Mouse (Mus musculus) macrophage (primary cell): ENCODE data around the gene Fscn2. TPM values are rescaled to one million over a fixed set of nuclear protein-coding genes. Genes with fewer than 3 reads are reported as not detected.
"Not testable (repeated sequence)": the region's sequence is repeated elsewhere in the genome, so short reads cannot be mapped to it uniquely, and the experiment has no call there.

Experiments used
- H3K27ac ChIP-seq: fragments of 350-480 bp; formaldehyde crosslinking; 2 replicates; pipeline ENCODE4 v1.9.0; 2021
- H3K36me3 ChIP-seq: fragments of 350-480 bp; formaldehyde crosslinking; 2 replicates; pipeline ENCODE4 v1.9.0; 2021; ENCODE audit errors: inconsistent target
- H3K4me3 ChIP-seq: fragments of 350-480 bp; formaldehyde crosslinking; 2 replicates; pipeline ENCODE4 v1.9.0; 2021; ENCODE audit errors: inconsistent target
- H3K79me2 ChIP-seq: fragments of 350-480 bp; formaldehyde crosslinking; 2 replicates; pipeline ENCODE4 v1.9.0; 2021; ENCODE audit errors: inconsistent target
- WGBS: methylation state at CpG from one replicate; pipeline ENCODE4 v1.1.7; 2026; ENCODE audit warnings: inconsistent platforms; ENCODE audit not compliant: missing documents; 5-methylcytosine and 5-hydroxymethylcytosine counted together
- polyA plus RNA-seq: library from polyadenylated mRNA; stranded (reverse); fragments of 250-400 nt; gene quantifications from 3 replicates; pipeline ENCODE4 v1.2.4, GENCODE M21; 2018; ENCODE audit warnings: inconsistent platforms

Gene Fscn2
- polyA plus RNA-seq, 1 experiment from 2014 or later = not detected

GRCm38 (mm10) chr11:120386632-120387031 lies 25.3 kb downstream of the Fscn2 start:
- WGBS = 95% methylated on average over 6 of the region's 6 CpGs
- Histone ChIP-seq H3K79me2 (peaks cover 4% of the 10 kb centered on the region; the same call in 1 of the 2 replicates), H3K27ac (no peak overlapping the region), H3K4me3 (no peak overlapping the region), H3K36me3 (peaks cover 62% of the 10 kb centered on the region)

DNA sequence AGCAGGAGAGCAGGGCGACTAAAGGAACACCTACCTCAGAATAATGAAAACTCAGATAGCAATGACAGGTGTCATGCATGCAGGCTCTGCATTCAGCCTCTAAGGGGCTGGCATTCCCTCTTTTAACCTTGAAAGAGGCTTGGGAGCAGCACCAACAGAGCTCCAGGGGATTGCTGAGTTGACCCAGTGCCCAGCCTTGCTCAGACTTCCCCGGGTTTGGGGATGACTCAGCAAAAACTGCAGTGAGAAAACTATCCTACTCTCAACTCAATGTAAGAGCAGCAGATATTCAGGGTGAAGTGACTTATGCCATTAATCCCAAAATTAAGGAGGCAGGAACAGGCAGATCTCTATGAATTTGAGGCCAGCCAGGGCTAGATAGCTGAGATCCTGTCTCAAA lies 25.8 kb downstream of the Fscn2 start:
- Histone ChIP-seq H3K79me2 (peaks cover 9% of the 10 kb centered on the region; the same call in 1 of the 2 replicates), H3K27ac (no peak overlapping the region), H3K4me3 (no peak overlapping the region), H3K36me3 (peaks cover 62% of the 10 kb centered on the region)
- 54% methylated on average over 2 of the region's 2 CpGs for WGBS

DNA sequence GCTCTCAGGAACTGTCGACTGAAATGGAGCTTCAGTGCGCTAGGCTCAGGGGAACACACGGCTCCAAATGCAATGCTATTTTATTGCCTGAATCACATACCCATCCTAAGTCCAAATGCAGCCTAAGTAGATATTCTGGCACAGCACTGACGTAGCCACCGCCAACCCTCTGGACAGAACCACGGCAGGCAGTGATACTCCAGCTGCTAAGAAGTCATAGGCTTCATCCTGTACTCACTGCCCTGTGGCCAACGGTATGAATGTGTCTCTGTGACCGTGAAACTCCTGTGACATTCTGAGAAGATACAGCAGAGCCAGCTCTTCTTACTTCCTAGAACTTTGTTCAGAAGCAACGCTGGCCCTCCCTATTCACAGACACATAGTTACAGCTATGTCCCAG lies 27.2 kb downstream of the Fscn2 start:
- Histone ChIP-seq H3K27ac (no peak overlapping the region), H3K79me2 (peaks cover 23% of the 10 kb centered on the region; the same call in 1 of the 2 replicates), H3K36me3 (peaks cover 61% of the 10 kb centered on the region), H3K4me3 (no peak overlapping the region)
- 93% methylated on average over 8 of the region's 9 CpGs for WGBS

GRCm38 (mm10) chr11:120395661-120396060 lies 34.3 kb downstream of the Fscn2 start:
- H3K27ac ChIP-seq = no peak overlapping the region
- H3K4me3 ChIP-seq = no peak overlapping the region
- peaks cover 83% of the 10 kb centered on the region; the same call in 1 of the 2 replicates for H3K79me2 ChIP-seq
- peaks cover 83% of the 10 kb centered on the region for H3K36me3 ChIP-seq
- WGBS = 80% methylated on average over 4 of the region's 4 CpGs

- no peak overlapping the region for H3K27ac ChIP-seq
- H3K4me3 ChIP-seq = no peak overlapping the region
- peaks cover 73% of the 10 kb centered on the region; the same call in 1 of the 2 replicates for H3K79me2 ChIP-seq
- WGBS = 97% methylated on average over 2 of the region's 2 CpGs
- H3K36me3 ChIP-seq = peaks cover 88% of the 10 kb centered on the region
These were observed 36.3 kb downstream of the Fscn2 start for GRCm38 (mm10) chr11:120397602-120398001.

GRCm38 (mm10) chr11:120399319-120399718 lies 38.0 kb downstream of the Fscn2 start:
- Histone ChIP-seq H3K4me3 (no peak overlapping the region), H3K79me2 (peaks cover 66% of the 10 kb centered on the region; the same call in 1 of the 2 replicates), H3K27ac (no peak overlapping the region), H3K36me3 (peaks cover 88% of the 10 kb centered on the region)
- WGBS = 90% methylated on average over 2 of the region's 2 CpGs

DNA sequence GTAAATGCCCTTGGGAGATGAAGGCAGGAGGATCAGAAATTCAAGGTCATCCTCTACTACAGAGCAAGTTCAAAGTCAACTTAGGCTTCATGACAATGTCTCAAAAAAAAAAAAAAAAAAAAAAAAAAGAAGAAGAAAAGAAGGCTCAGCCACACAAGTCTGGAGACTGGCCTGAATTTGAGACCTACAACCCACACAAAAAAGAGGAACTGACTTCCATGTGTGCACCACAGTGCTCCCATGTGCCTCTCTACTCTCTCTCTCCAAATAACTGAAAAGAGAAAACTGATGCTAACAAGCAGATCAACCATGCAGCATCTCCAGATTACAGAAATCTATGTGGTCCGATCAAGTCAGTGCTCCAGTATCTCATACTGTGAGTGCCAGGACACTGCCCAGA lies 43.5 kb downstream of the Fscn2 start:
- Histone ChIP-seq H3K27ac (no peak overlapping the region), H3K4me3 (no peak overlapping the region), H3K79me2 (peaks cover 22% of the 10 kb centered on the region; the same call in 1 of the 2 replicates), H3K36me3 (peaks cover 84% of the 10 kb centered on the region)
- WGBS = 60% methylated on average over 1 of the region's 1 CpGs

DNA sequence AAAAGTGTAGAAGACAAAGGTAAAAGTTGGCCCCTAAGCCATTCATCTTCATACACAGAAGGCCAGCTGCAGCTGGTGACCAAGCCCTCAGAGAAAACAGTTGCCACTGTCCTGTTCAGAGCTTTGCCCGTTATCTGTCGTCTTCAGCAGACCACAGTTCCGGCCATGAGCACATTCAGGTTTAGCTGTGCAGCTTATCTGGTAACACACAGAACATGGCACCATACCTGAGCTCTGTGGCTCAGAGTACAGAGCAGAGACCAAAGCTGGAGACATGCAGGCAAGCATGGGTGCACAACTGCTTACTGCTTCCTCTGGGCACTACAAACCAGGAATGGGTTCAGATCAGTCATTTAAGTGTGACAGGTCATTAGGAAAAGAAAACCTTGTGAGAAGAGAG lies 44.5 kb downstream of the Fscn2 start:
- WGBS = 81% methylated on average over 3 of the region's 3 CpGs
- Histone ChIP-seq H3K27ac (no peak overlapping the region), H3K36me3 (peaks cover 83% of the 10 kb centered on the region), H3K4me3 (no peak overlapping the region), H3K79me2 (peaks cover 12% of the 10 kb centered on the region; the same call in 1 of the 2 replicates)

- peaks cover 12% of the 10 kb centered on the region; the same call in 1 of the 2 replicates for H3K79me2 ChIP-seq
- H3K36me3 ChIP-seq = peaks cover 83% of the 10 kb centered on the region
- H3K4me3 ChIP-seq = no peak overlapping the region
- WGBS = 79% methylated on average over 1 of the region's 1 CpGs
- no peak overlapping the region for H3K27ac ChIP-seq
These were observed 45.1 kb downstream of the Fscn2 start for GRCm38 (mm10) chr11:120406445-120406844.

DNA sequence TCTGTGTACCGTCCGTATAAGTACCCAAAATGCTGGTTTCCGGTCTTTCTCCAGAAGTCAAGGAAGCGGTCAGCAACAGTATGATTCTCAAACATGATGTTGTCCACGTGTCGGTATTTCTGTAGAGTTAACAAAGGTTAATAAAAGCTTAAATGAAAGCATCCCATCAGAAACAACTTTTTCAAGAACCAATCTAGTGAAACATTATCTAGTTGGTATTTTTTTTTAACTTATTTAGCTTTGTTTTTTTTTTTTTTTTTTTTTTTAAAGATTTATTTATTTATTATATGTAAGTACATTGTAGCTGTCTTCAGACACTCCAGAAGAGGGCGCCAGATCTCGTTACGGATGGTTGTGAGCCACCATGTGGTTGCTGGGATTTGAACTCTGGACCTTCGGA lies 52.3 kb downstream of the Fscn2 start:
- H3K4me3 ChIP-seq, H3K27ac ChIP-seq, H3K79me2 ChIP-seq: not testable (repeated sequence)
- H3K36me3 ChIP-seq = peaks cover 83% of the 10 kb centered on the region
- 93% methylated on average over 6 of the region's 10 CpGs for WGBS

Other genes with a start within 250 kb of the Fscn2 start
- gene Slc38a10, start 210.2 kb upstream of the Fscn2 start, polyA plus RNA-seq = 67.7 to 97.9 TPM (median 71.0 TPM) in 3 replicates
- gene Bahcc1, start 128.6 kb upstream of the Fscn2 start, polyA plus RNA-seq = 2.2 to 3.5 TPM (median 3.0 TPM) in 3 replicates
- 1,569 to 2,966 TPM (median 1,773 TPM) in 3 replicates for gene Actg1, start 13.0 kb upstream of the Fscn2 start, polyA plus RNA-seq
- 3.8 to 8.1 TPM (median 6.3 TPM) in 3 replicates for gene Faap100, start 17.2 kb downstream of the Fscn2 start, polyA plus RNA-seq
- gene Nploc4, start 76.2 kb downstream of the Fscn2 start, polyA plus RNA-seq = 38.6 to 47.8 TPM (median 45.8 TPM) in 3 replicates
- gene Tspan10, start 81.1 kb downstream of the Fscn2 start, polyA plus RNA-seq = 0.54 to 2.3 TPM (median 1.5 TPM) in 3 replicates
- 0.32 TPM in 1 of 3 replicates, not detected in the others for gene Pde6g, start 92.0 kb downstream of the Fscn2 start, polyA plus RNA-seq
- gene Oxld1, start 96.5 kb downstream of the Fscn2 start, polyA plus RNA-seq = 2.6 to 10.4 TPM (median 6.3 TPM) in 3 replicates
- gene Ccdc137, start 96.6 kb downstream of the Fscn2 start, polyA plus RNA-seq = 11.7 to 12.7 TPM (median 11.8 TPM) in 3 replicates
- 11.8 to 16.5 TPM (median 14.2 TPM) in 3 replicates for gene Arl16, start 106.1 kb downstream of the Fscn2 start, polyA plus RNA-seq
- 28.2 to 81.1 TPM (median 37.6 TPM) in 3 replicates for gene Mrpl12, start 123.1 kb downstream of the Fscn2 start, polyA plus RNA-seq
- 29.6 to 61.7 TPM (median 44.6 TPM) in 3 replicates for gene Slc25a10, start 130.3 kb downstream of the Fscn2 start, polyA plus RNA-seq
- gene Gcgr, start 169.2 kb downstream of the Fscn2 start, polyA plus RNA-seq = 0.09 TPM in 1 of 3 replicates, not detected in the others
- 36.9 to 60.9 TPM (median 57.7 TPM) in 3 replicates for gene Mcrip1, start 188.2 kb downstream of the Fscn2 start, polyA plus RNA-seq
- gene Ppp1r27, start 189.6 kb downstream of the Fscn2 start, polyA plus RNA-seq = not detected in 3 replicates
- 294 to 442 TPM (median 388 TPM) in 3 replicates for gene P4hb, start 211.7 kb downstream of the Fscn2 start, polyA plus RNA-seq
- gene Arhgdia, start 220.1 kb downstream of the Fscn2 start, polyA plus RNA-seq = 662 to 966 TPM (median 875 TPM) in 3 replicates
- gene Alyref, start 236.8 kb downstream of the Fscn2 start, polyA plus RNA-seq = 34.3 to 88.6 TPM (median 41.5 TPM) in 3 replicates
- gene Anapc11, start 236.9 kb downstream of the Fscn2 start, polyA plus RNA-seq = 40.4 to 78.6 TPM (median 76.2 TPM) in 3 replicates
- not detected in 3 replicates for gene Npb, start 246.9 kb downstream of the Fscn2 start, polyA plus RNA-seq